Mouse (Mus musculus): ENCODE measurements around the gene Parp2. TPM values are rescaled to one million over a fixed set of nuclear protein-coding genes. Genes with fewer than 3 reads are reported as not detected.

The Parp2 gene
- polyA plus RNA-seq (2014; fragmentation: Illumina TruSeq; extraction: RNeasy Lipid Tissue Mini Kit (QIAGEN cat#74804); ENCODE audit: low read depth, low replicate concordance): 11.7 TPM

DNA sequence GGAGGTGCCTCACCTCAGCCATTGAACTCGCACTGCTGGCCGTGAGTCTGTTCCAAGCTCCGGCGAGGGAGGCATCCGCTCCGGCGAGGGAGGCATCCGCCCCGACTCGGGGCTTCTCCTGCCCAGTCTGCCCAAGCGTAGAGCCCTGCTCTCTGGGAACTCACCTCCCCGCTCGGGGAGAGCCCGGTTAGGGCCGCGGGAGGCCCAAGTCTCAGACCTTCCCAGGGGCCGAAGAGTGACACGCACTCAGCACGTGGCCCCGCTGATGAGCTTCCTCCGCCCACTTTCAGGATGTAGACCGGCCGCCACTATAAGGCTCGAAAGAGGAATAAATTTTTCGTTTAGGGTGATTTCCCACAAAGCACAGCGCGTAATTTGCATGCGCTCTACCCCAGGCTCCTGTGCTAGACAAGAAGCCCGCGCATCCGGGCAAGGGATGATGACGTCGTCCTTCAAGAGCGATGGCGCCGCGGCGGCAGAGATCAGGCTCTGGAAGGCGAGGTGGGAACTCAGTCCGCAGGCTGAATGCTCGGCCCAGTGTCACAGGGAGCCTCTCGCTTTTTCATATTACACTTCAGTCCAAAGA lies at the start of gene Parp2, which contains the start of gene Ccnb1ip1:
Gene Parp2 (plus strand): TSS at position 355 of the 586 bp plus-strand sequence.
Gene Ccnb1ip1 (minus strand): TSS at position 246 of the 586 bp plus-strand sequence.

DNA sequence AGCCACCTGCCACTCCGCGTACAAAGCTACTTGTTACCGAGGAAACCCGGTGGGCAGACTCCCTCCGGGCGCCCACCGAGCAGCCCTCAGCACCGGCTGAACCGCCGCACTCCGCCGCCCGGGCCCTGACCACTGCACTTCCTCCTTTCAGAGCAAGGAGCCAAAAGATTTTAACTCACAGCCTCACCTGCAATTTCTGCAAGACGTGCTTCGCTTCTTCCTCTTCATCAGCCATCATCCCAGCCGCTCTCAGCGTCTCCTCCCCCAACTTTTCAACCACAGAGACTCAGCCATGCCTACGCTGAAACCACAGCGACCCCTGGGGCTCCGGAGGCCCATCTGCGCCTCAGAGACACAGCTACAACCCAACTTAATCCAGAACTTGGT lies 22.4 kb upstream of the Parp2 start, which contains the start of gene Ttc5:
Gene Ttc5 (minus strand): TSS at position 269 of the 387 bp plus-strand sequence.

DNA sequence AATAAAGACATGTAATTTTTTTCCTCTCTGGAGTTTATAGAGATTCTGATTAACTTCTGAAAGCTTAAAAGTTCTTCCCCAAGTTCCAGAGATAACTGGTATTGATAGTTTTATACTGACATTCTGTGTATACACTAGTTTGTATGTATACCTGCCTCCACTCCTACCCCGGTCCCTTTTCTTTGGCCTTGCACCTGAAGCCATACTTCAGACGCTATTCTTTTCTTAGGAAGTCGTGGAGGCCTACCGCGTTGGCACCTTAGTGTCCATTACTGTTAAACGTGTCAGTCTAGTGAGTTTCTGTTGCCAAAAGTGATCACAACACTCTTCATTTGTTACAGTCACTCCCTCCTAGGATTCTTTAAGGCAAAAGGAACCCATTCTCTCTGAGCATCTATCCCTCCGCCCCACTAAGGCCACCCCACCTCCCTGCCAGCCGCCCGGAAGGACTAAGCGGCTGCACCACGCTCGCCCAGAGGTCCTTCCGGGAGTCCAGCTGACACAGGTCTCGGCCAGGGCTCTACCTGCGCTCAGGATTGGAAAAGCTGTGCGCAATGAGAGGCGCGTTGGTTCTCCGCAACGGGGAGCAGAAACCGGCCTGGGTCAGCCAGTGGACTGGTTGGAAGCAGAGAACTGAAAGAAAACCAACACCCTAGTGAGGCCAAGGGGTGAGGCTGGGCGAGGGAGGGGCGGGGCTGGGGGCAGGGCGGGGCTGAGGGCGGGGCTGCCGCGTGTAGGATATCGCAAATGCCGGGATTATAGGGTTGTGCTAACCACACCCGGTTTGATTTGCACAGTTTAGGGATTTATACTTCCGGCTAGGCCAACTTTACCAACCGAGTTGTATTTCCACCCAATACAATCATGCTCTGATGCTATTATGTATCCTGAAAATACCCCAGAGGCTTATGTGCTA lies 62.5 kb downstream of the Parp2 start, which contains the start of gene Tep1:
Gene Tep1 (minus strand): TSS at position 672 of the 916 bp plus-strand sequence.

Other genes with a start within 250 kb of the Parp2 start
- not detected for gene Olfr744, start 193.0 kb upstream of the Parp2 start, polyA plus RNA-seq (2014; fragmentation: Illumina TruSeq; extraction: RNeasy Lipid Tissue Mini Kit (QIAGEN cat#74804); ENCODE audit: low read depth, low replicate concordance)
- gene Olfr745, start 168.5 kb upstream of the Parp2 start, polyA plus RNA-seq (2014; fragmentation: Illumina TruSeq; extraction: RNeasy Lipid Tissue Mini Kit (QIAGEN cat#74804); ENCODE audit: low read depth, low replicate concordance): not detected
- not detected for gene Olfr746, start 160.8 kb upstream of the Parp2 start, polyA plus RNA-seq (2014; fragmentation: Illumina TruSeq; extraction: RNeasy Lipid Tissue Mini Kit (QIAGEN cat#74804); ENCODE audit: low read depth, low replicate concordance)
- not detected for gene Olfr747, start 114.6 kb upstream of the Parp2 start, polyA plus RNA-seq (2014; fragmentation: Illumina TruSeq; extraction: RNeasy Lipid Tissue Mini Kit (QIAGEN cat#74804); ENCODE audit: low read depth, low replicate concordance)
- not detected for gene Olfr748, start 100.5 kb upstream of the Parp2 start, polyA plus RNA-seq (2014; fragmentation: Illumina TruSeq; extraction: RNeasy Lipid Tissue Mini Kit (QIAGEN cat#74804); ENCODE audit: low read depth, low replicate concordance)
- gene Olfr749, start 62.7 kb upstream of the Parp2 start, polyA plus RNA-seq (2014; fragmentation: Illumina TruSeq; extraction: RNeasy Lipid Tissue Mini Kit (QIAGEN cat#74804); ENCODE audit: low read depth, low replicate concordance): not detected
- 7.0 TPM for gene Ttc5, start 22.3 kb upstream of the Parp2 start, polyA plus RNA-seq (2014; fragmentation: Illumina TruSeq; extraction: RNeasy Lipid Tissue Mini Kit (QIAGEN cat#74804); ENCODE audit: low read depth, low replicate concordance)
- not detected for gene Ccnb1ip1, start 109 bp upstream of the Parp2 start, polyA plus RNA-seq (2014; fragmentation: Illumina TruSeq; extraction: RNeasy Lipid Tissue Mini Kit (QIAGEN cat#74804); ENCODE audit: low read depth, low replicate concordance)
- 4.7 TPM for gene Tep1, start 62.7 kb downstream of the Parp2 start, polyA plus RNA-seq (2014; fragmentation: Illumina TruSeq; extraction: RNeasy Lipid Tissue Mini Kit (QIAGEN cat#74804); ENCODE audit: low read depth, low replicate concordance)
- not detected for gene Klhl33, start 89.7 kb downstream of the Parp2 start, polyA plus RNA-seq (2014; fragmentation: Illumina TruSeq; extraction: RNeasy Lipid Tissue Mini Kit (QIAGEN cat#74804); ENCODE audit: low read depth, low replicate concordance)
- gene Osgep, start 117.1 kb downstream of the Parp2 start, polyA plus RNA-seq (2014; fragmentation: Illumina TruSeq; extraction: RNeasy Lipid Tissue Mini Kit (QIAGEN cat#74804); ENCODE audit: low read depth, low replicate concordance): 10.0 TPM
- gene Apex1, start 117.1 kb downstream of the Parp2 start, polyA plus RNA-seq (2014; fragmentation: Illumina TruSeq; extraction: RNeasy Lipid Tissue Mini Kit (QIAGEN cat#74804); ENCODE audit: low read depth, low replicate concordance): 17.1 TPM
- gene Pip4p1, start 123.0 kb downstream of the Parp2 start, polyA plus RNA-seq (2014; fragmentation: Illumina TruSeq; extraction: RNeasy Lipid Tissue Mini Kit (QIAGEN cat#74804); ENCODE audit: low read depth, low replicate concordance): 14.0 TPM
- 139 TPM for gene Pnp, start 123.2 kb downstream of the Parp2 start, polyA plus RNA-seq (2014; fragmentation: Illumina TruSeq; extraction: RNeasy Lipid Tissue Mini Kit (QIAGEN cat#74804); ENCODE audit: low read depth, low replicate concordance)
- not detected for gene Gm49342, start 136.7 kb downstream of the Parp2 start, polyA plus RNA-seq (2014; fragmentation: Illumina TruSeq; extraction: RNeasy Lipid Tissue Mini Kit (QIAGEN cat#74804); ENCODE audit: low read depth, low replicate concordance)
- 0.45 TPM for gene Pnp2, start 148.2 kb downstream of the Parp2 start, polyA plus RNA-seq (2014; fragmentation: Illumina TruSeq; extraction: RNeasy Lipid Tissue Mini Kit (QIAGEN cat#74804); ENCODE audit: low read depth, low replicate concordance)
- 0.50 TPM for gene Rnase10, start 199.9 kb downstream of the Parp2 start, polyA plus RNA-seq (2014; fragmentation: Illumina TruSeq; extraction: RNeasy Lipid Tissue Mini Kit (QIAGEN cat#74804); ENCODE audit: low read depth, low replicate concordance)
- gene Rnase9, start 234.0 kb downstream of the Parp2 start, polyA plus RNA-seq (2014; fragmentation: Illumina TruSeq; extraction: RNeasy Lipid Tissue Mini Kit (QIAGEN cat#74804); ENCODE audit: low read depth, low replicate concordance): not detected
- gene Rnase11, start 242.3 kb downstream of the Parp2 start, polyA plus RNA-seq (2014; fragmentation: Illumina TruSeq; extraction: RNeasy Lipid Tissue Mini Kit (QIAGEN cat#74804); ENCODE audit: low read depth, low replicate concordance): not detected
- not detected for gene Rnase12, start 249.8 kb downstream of the Parp2 start, polyA plus RNA-seq (2014; fragmentation: Illumina TruSeq; extraction: RNeasy Lipid Tissue Mini Kit (QIAGEN cat#74804); ENCODE audit: low read depth, low replicate concordance)

Measured in liver, adult 10 weeks (tissue).